Mouse (Mus musculus) myocyte (in vitro differentiated cells): ENCODE measurements around the gene Gm45140. TPM values are rescaled to one million over a fixed set of nuclear protein-coding genes. Genes with fewer than 3 reads are reported as not detected.
"Not testable (repeated sequence)": the region's sequence is repeated elsewhere in the genome, so short reads cannot be mapped to it uniquely, and the experiment has no call there.

Experiments used
- H3K27me3 ChIP-seq: one replicate; pipeline ENCODE4 v1.6.1; 2011; ENCODE audit not compliant: control insufficient read depth, insufficient read depth, insufficient read length
- H3K36me3 ChIP-seq: one replicate; pipeline ENCODE4 v1.6.1; 2011; ENCODE audit not compliant: control insufficient read depth, insufficient read depth
- H3K4me2 ChIP-seq: one replicate; pipeline ENCODE4 v1.6.1; 2011; ENCODE audit warnings: low read depth, control low read depth
- H3K4me3 ChIP-seq: one replicate; pipeline ENCODE4 v1.5.1; 2011; ENCODE audit warnings: mild to moderate bottlenecking, control low read depth, moderate library complexity
- H3K79me2 ChIP-seq: one replicate; pipeline ENCODE4 v1.6.1; 2011; ENCODE audit not compliant: control insufficient read depth, insufficient read depth
- H3ac ChIP-seq: one replicate; pipeline ENCODE4 v1.6.1; 2011; ENCODE audit not compliant: control insufficient read depth, insufficient read length
- CEBPB ChIP-seq: IDR thresholded peaks from 2 replicates; pipeline ENCODE4 v1.6.1; 2011; ENCODE audit warnings: mild to moderate bottlenecking, moderate library complexity; ENCODE audit not compliant: poor library complexity, insufficient read depth, severe bottlenecking
- E2F4 ChIP-seq: IDR thresholded peaks from one replicate; pipeline ENCODE4 v1.6.1; 2011; ENCODE audit warnings: mild to moderate bottlenecking, control low read depth, moderate library complexity; ENCODE audit not compliant: insufficient read depth
- MAX ChIP-seq: IDR thresholded peaks from one replicate; pipeline ENCODE4 v1.6.1; 2011; ENCODE audit warnings: low read depth, mild to moderate bottlenecking, control low read depth
- MYOD1 ChIP-seq, 3 experiments: IDR thresholded peaks; one replicate each; pipeline ENCODE4 v1.6.1; 2011; ENCODE audit warnings: control low read depth in 2 of 3, low read depth in 2 of 3, mild to moderate bottlenecking in 2 of 3, moderate library complexity in 1 of 3; ENCODE audit not compliant: insufficient read length in 2 of 3, control insufficient read depth in 1 of 3
- MYOG ChIP-seq, 3 experiments: IDR thresholded peaks; one replicate each; pipeline ENCODE4 v1.6.1; 2011; ENCODE audit warnings: control low read depth in 2 of 3, low read depth in 2 of 3, mild to moderate bottlenecking in 2 of 3; ENCODE audit not compliant: insufficient read length in 2 of 3, control insufficient read depth in 1 of 3, insufficient read depth in 1 of 3
- POLR2A ChIP-seq: IDR thresholded peaks from one replicate; pipeline ENCODE4 v1.6.1; 2011; ENCODE audit warnings: low read depth, mild to moderate bottlenecking, control low read depth, moderate library complexity; ENCODE audit not compliant: insufficient read length
- POLR2AphosphoS2 ChIP-seq: IDR thresholded peaks from one replicate; pipeline ENCODE4 v1.6.1; 2011; ENCODE audit warnings: low read depth, control low read depth; ENCODE audit not compliant: insufficient read length
- REST ChIP-seq: IDR thresholded peaks from one replicate; pipeline ENCODE4 v1.6.1; 2011; ENCODE audit warnings: mild to moderate bottlenecking, control low read depth, moderate library complexity; ENCODE audit not compliant: insufficient read depth, insufficient read length
- SRF ChIP-seq: IDR thresholded peaks from one replicate; pipeline ENCODE4 v1.6.1; 2011; ENCODE audit warnings: low read depth; ENCODE audit not compliant: control insufficient read depth, insufficient read length
- TCF12 ChIP-seq: IDR thresholded peaks from one replicate; pipeline ENCODE4 v1.6.1; 2011; ENCODE audit warnings: mild to moderate bottlenecking, control low read depth; ENCODE audit not compliant: poor library complexity, insufficient read depth, severe bottlenecking
- TCF3 ChIP-seq: IDR thresholded peaks from one replicate; pipeline ENCODE4 v1.6.1; 2011; ENCODE audit warnings: low read depth, control low read depth; ENCODE audit not compliant: insufficient read length
- USF1 ChIP-seq: IDR thresholded peaks from one replicate; pipeline ENCODE4 v1.6.1; 2011; ENCODE audit warnings: low read depth, mild to moderate bottlenecking, control low read depth, moderate library complexity
- polyA plus RNA-seq: library from polyadenylated mRNA; unstranded; fragments of >200 nt; fragmentation: generic; extraction: Trizol; gene quantifications from one replicate; pipeline ENCODE4 v1.2.1, GENCODE M21; 2012; ENCODE audit warnings: missing spikeins

Gene Gm45140
- polyA plus RNA-seq, 1 experiment: 2.6 TPM

DNA sequence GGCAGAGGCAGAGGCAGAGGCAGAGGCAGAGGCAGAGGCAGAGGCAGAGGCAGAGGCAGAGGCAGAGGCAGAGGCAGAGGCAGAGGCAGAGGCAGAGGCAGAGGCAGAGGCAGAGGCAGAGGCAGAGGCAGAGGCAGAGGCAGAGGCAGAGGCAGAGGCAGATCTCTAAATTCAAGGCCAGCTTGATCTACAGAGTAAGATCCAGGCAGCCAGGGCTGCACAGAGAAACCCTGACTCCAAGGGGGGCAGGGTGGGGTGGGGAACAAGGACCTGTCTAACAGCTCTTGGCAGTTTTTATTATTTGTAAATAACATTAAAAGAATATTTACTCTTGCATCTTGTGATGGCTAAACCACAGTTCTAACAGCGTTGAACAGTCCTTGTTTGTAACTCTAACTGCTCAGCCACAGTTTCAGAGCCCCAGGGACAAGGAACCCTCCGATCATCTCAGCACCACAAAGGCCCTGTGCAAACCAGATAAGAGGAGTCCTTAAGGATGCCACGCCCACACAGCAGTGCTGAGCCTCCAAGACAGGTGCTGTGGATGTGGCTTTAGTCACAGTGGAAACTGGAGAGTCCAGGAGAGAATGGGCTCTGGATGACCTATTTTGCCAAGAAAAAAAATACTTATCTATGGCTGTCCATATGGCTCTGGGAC, 59.9 kb downstream of the Gm45140 start:
- Histone ChIP-seq H3K4me3 (no peak overlapping the region), H3K4me2 (no peak overlapping the region), H3K36me3 (no peaks in the 10 kb centered on the region), H3K27me3 (no peaks in the 10 kb centered on the region), H3K79me2 (no peaks in the 10 kb centered on the region), H3ac (no peak overlapping the region)
- TF ChIP-seq MAX (no peak), TCF3 (no peak), MYOG (IDR thresholded peaks at IDR 0.05; ENCODE audit: control insufficient read depth in 1 of 3, insufficient read depth in 1 of 3, insufficient read length in 2 of 3, low read depth in 2 of 3) (peak in 1 of 3 experiments; percentile 57), E2F4 (no peak), MYOD1 (IDR thresholded peaks at IDR 0.05; ENCODE audit: control insufficient read depth in 1 of 3, insufficient read length in 2 of 3, low read depth in 2 of 3) (peak in 2 of 3 experiments; percentile 75 to 77)

DNA sequence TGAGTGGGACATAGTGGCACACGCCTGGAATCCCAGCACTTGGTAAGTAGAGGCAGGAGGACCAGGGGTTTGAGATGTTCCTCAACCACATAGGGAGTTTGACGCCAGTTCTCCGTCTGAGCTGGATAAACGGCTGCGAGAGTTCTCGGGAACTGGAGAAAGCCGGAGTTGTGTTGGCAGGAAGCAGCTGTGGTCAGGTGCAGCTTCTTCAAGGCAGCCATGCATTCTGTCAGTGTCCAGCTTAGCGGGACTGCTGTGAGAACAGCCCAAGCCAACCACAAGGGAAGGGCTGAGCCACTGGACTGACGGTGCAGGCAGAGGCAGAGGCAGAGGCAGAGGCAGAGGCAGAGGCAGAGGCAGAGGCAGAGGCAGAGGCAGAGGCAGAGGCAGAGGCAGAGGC, 60.7 kb downstream of the Gm45140 start:
- Histone ChIP-seq H3K36me3 (no peaks in the 10 kb centered on the region), H3K4me3 (no peak overlapping the region), H3K4me2 (peak overlapping the region; percentile 53), H3K79me2 (no peaks in the 10 kb centered on the region), H3ac (no peak overlapping the region), H3K27me3 (no peaks in the 10 kb centered on the region)
- TF ChIP-seq TCF12 (no peak), USF1 (no peak), POLR2AphosphoS2 (no peak), SRF (no peak), MYOG (IDR thresholded peaks at IDR 0.05; ENCODE audit: control insufficient read depth in 1 of 3, insufficient read depth in 1 of 3, insufficient read length in 2 of 3, low read depth in 2 of 3) (no peak), CEBPB (no peak), MYOD1 (IDR thresholded peaks at IDR 0.05; ENCODE audit: control insufficient read depth in 1 of 3, insufficient read length in 2 of 3, low read depth in 2 of 3) (no peak), TCF3 (no peak), MAX (no peak), POLR2A (no peak), REST (no peak), E2F4 (no peak)

DNA sequence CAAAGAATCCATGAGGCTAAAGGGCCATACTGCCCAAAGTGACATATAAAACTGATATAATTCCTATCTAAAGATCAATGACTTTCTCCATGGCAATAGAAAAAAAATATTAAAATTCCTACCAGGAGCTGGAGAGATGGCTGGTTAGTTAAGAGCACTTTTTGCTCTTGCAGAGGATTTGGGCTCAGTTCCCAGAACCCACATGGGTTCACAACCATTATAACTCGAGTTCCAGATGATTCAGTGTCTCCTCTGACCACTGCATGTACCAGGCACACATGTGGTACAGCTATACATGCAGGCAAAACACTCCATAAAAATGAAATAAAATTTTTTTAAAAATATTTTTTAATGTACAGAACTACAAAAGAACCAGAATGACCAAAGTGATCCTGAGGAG, 61.1 kb downstream of the Gm45140 start:
- Histone ChIP-seq H3K79me2 (no peaks in the 10 kb centered on the region), H3K36me3 (no peaks in the 10 kb centered on the region), H3K27me3 (no peaks in the 10 kb centered on the region), H3K4me2 (peak overlapping the region; percentile 53), H3ac (no peak overlapping the region), H3K4me3 (no peak overlapping the region)
- TF ChIP-seq POLR2AphosphoS2 (no peak), USF1 (no peak), REST (no peak), MYOD1 (IDR thresholded peaks at IDR 0.05; ENCODE audit: control insufficient read depth in 1 of 3, insufficient read length in 2 of 3, low read depth in 2 of 3) (no peak), TCF3 (no peak), POLR2A (no peak), E2F4 (no peak), TCF12 (no peak), CEBPB (no peak), SRF (no peak), MYOG (IDR thresholded peaks at IDR 0.05; ENCODE audit: control insufficient read depth in 1 of 3, insufficient read depth in 1 of 3, insufficient read length in 2 of 3, low read depth in 2 of 3) (no peak), MAX (no peak)

DNA sequence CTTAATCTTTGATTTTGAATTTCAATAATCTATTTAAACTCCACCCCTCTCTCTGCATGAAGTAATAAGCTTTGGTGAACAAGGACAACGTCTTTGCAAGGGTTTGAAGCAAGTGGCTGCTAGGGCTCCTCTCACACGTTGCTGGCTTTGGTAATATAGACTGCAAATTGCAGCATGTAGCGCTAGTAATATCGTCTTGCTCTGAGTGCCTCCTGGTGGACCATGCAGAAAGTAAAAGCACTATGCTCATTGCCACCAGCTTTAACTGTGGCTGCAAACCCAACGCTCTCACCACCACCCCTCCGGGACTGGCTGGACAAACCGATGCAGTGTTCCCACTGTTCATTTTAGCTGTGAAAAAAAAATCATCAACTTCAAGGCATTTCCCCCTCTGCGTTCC, 65.0 kb downstream of the Gm45140 start:
- TF ChIP-seq E2F4 (no peak), TCF12 (no peak), USF1 (no peak), CEBPB (no peak), POLR2A (no peak), MAX (no peak), TCF3 (no peak)
- no peak overlapping the region for H3ac ChIP-seq

DNA sequence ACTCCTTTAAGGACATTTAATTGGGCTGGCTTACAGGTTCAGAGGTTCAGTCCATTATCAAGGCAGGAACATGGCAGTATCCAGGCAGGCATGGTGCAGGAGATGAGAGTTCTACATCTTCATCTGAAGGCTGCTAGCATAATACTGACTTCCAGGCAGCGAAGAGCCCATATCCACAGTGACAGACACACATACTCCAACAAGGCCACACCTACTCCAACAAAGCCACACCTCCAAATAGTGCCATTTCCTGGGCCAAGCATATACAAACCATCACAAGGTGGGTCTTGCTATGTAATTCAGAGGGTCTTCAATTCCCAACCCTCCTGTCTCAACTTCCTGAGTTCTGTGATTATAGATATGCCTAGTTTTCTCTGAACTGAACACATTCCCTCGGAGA, 71.3 kb downstream of the Gm45140 start:
- not testable (repeated sequence) for H3ac ChIP-seq, H3K4me2 ChIP-seq, H3K79me2 ChIP-seq, H3K36me3 ChIP-seq, H3K4me3 ChIP-seq
- H3K27me3 ChIP-seq: peaks cover 20% of the 10 kb centered on the region

More for the DNA sequence above, 65.0 kb downstream of the Gm45140 start:
- no peak overlapping the region for H3K4me2 ChIP-seq
- no peaks in the 10 kb centered on the region for H3K27me3 ChIP-seq
- no peaks in the 10 kb centered on the region for H3K36me3 ChIP-seq
- no peak overlapping the region for H3K4me3 ChIP-seq
- no peaks in the 10 kb centered on the region for H3K79me2 ChIP-seq
